Comparison of ENCODE assay signal across 18 mouse cellular contexts in the genomic region with DNA sequence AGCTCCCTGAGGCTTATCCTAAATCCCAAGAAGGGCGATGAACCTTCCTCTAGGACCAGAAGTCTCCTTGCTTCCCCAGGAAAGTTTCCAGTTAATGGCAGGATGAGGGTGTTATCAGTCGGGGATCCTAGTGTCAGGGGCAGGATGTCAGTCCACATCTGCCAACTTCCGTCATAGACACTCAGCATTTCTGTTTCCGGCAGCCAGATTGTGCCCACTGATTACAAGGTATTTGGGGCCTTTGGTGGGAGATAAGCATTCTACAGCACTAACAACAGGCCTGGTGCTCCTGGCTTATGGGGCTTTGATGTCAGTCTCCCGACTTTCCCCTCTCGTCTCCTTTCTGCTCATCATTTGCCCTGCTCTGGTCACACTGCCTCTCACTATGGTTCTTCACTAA. TPM values are rescaled to one million over a fixed set of nuclear protein-coding genes. Genes with fewer than 3 reads are reported as not detected.
DNase-seq lines count a peak whose midpoint lies in the region; ATAC-seq and TF ChIP-seq lines count a peak whose summit lies in the region.
"Had no signal": no experiment of that assay in that cellular context is flagged by ENCODE, and none has a peak within 500 bp of the region (broad histone marks: within the 10 kb centered on the region; RNA-seq: fewer than 3 reads in every experiment).

No protein-coding gene starts in this region.

- H3K36me3 ChIP-seq in lung, postnatal 0 days (ENCODE audit: insufficient read depth, low read length) = no peaks in the 10 kb centered on the region
- H3K36me3 ChIP-seq in liver, embryonic 11.5 days (ENCODE audit: control insufficient read depth, insufficient read depth, low read length) = no peaks in the 10 kb centered on the region
- no peaks in the 10 kb centered on the region for H3K36me3 ChIP-seq in hindbrain, postnatal 0 days (ENCODE audit: insufficient read depth, low read length)
- H3K36me3 ChIP-seq: embryonic facial prominence, embryonic 10.5 days; forebrain, embryonic 12.5 days; hindbrain, embryonic 15.5 days; midbrain, embryonic 10.5 days had no signal

- no peak for TF ChIP-seq POLR2A in lung, adult 2 months (IDR thresholded peaks at IDR 0.05; ENCODE audit: borderline replicate concordance, extremely low read depth, low read depth, low read length)

- TF ChIP-seq EP300 in lung, postnatal 0 days (IDR thresholded peaks at IDR 0.05) = peak; percentile 81

- H3K4me3 ChIP-seq in lung, postnatal 0 days (ENCODE audit: low read depth, low read length) = no peak overlapping the region
- no peak overlapping the region for H3K4me3 ChIP-seq in lung, adult 2 months (replicated peaks; ENCODE audit: extremely low read depth, low read depth, low read length)
- no peak overlapping the region for H3K4me3 ChIP-seq in liver, embryonic 11.5 days (ENCODE audit: low read depth, low read length)
- no peak overlapping the region for H3K4me3 ChIP-seq in hindbrain, postnatal 0 days (ENCODE audit: low read length)
- H3K4me3 ChIP-seq: embryonic facial prominence, embryonic 10.5 days; forebrain, embryonic 12.5 days; hindbrain, embryonic 15.5 days; midbrain, embryonic 10.5 days had no signal

- WGBS in lung, postnatal 0 days = 52% methylated on average over 6 of the region's 6 CpGs
- WGBS in lung, adult 2 months = 62% methylated on average over 6 of the region's 6 CpGs
- 32% methylated on average over 6 of the region's 6 CpGs for WGBS in liver, embryonic 11.5 days
- WGBS in hindbrain, postnatal 0 days = 90% methylated on average over 6 of the region's 6 CpGs

- no peak overlapping the region for H3K9ac ChIP-seq in lung, postnatal 0 days (replicated peaks; ENCODE audit: low read depth)
- no peak overlapping the region for H3K9ac ChIP-seq in liver, embryonic 11.5 days (ENCODE audit: low read depth, low read length)
- no peak overlapping the region for H3K9ac ChIP-seq in hindbrain, postnatal 0 days (replicated peaks; ENCODE audit: low read length)
- H3K9ac ChIP-seq: forebrain, embryonic 12.5 days; hindbrain, embryonic 15.5 days had no signal

- H3K27ac ChIP-seq in lung, postnatal 0 days (ENCODE audit: low read length) = no peak overlapping the region
- H3K27ac ChIP-seq in liver, embryonic 11.5 days (ENCODE audit: low read depth, low read length) = no peak overlapping the region
- no peak overlapping the region for H3K27ac ChIP-seq in hindbrain, postnatal 0 days
- H3K27ac ChIP-seq: embryonic facial prominence, embryonic 10.5 days; forebrain, embryonic 12.5 days; hindbrain, embryonic 15.5 days; midbrain, embryonic 10.5 days; stomach, postnatal 0 days had no signal

- H3K27me3 ChIP-seq in lung, postnatal 0 days (replicated peaks; ENCODE audit: insufficient read depth, low read length) = no peaks in the 10 kb centered on the region
- no peaks in the 10 kb centered on the region for H3K27me3 ChIP-seq in liver, embryonic 11.5 days (replicated peaks; ENCODE audit: control insufficient read depth, insufficient read depth, low read length)
- H3K27me3 ChIP-seq in hindbrain, postnatal 0 days (ENCODE audit: insufficient read depth, low read length) = no peaks in the 10 kb centered on the region
- H3K27me3 ChIP-seq: forebrain, embryonic 12.5 days; hindbrain, embryonic 15.5 days had no signal

- H3K9me3 ChIP-seq in lung, postnatal 0 days (ENCODE audit: low read length) = no peaks in the 10 kb centered on the region
- H3K9me3 ChIP-seq in liver, embryonic 11.5 days (ENCODE audit: control insufficient read depth, low read length) = no peaks in the 10 kb centered on the region
- 0 out of 2 replicates have a peak, but pooled peaks cover 7% of the 10 kb centered on the region for H3K9me3 ChIP-seq in hindbrain, postnatal 0 days (ENCODE audit: low read length)
- H3K9me3 ChIP-seq: hindbrain, embryonic 15.5 days had no signal

- peak; percentile 41 for ATAC-seq in lung, postnatal 0 days
- ATAC-seq in liver, embryonic 11.5 days (replicated peaks; ENCODE audit: low FRiP score) = 0 out of 2 replicates have a peak, but pooled peaks have one; percentile 39
- ATAC-seq in inflammation-experienced regulatory T-cells, adult 6 months = no peak
- ATAC-seq in hindbrain, postnatal 0 days = no peak

- TF ChIP-seq CTCF in lung, postnatal 0 days (IDR thresholded peaks at IDR 0.05) = no peak
- no peak for TF ChIP-seq CTCF in lung, adult 2 months (IDR thresholded peaks at IDR 0.05; ENCODE audit: insufficient read depth, low read length)
- no peak for TF ChIP-seq CTCF in hindbrain, postnatal 0 days (IDR thresholded peaks at IDR 0.05; ENCODE audit: low read depth)

- H3K4me1 ChIP-seq in lung, postnatal 0 days (ENCODE audit: insufficient read depth, low read depth, low read length) = peaks cover 8% of the 10 kb centered on the region; the same call in 1 of the 2 replicates
- H3K4me1 ChIP-seq in lung, adult 2 months (ENCODE audit: control insufficient read depth, insufficient read depth, low read length) = no peaks in the 10 kb centered on the region; the same call in 1 of the 2 replicates
- peaks cover 8% of the 10 kb centered on the region for H3K4me1 ChIP-seq in liver, embryonic 11.5 days (replicated peaks; ENCODE audit: control insufficient read depth, insufficient read depth, low read length)
- H3K4me1 ChIP-seq in hindbrain, postnatal 0 days (ENCODE audit: insufficient read depth, low read length) = no peaks in the 10 kb centered on the region
- H3K4me1 ChIP-seq: embryonic facial prominence, embryonic 10.5 days; forebrain, embryonic 12.5 days; hindbrain, embryonic 15.5 days; midbrain, embryonic 10.5 days had no signal

- H3K4me2 ChIP-seq in lung, postnatal 0 days (replicated peaks; ENCODE audit: low read depth, low read length) = no peak overlapping the region
- peak overlapping the region; percentile 22 for H3K4me2 ChIP-seq in liver, embryonic 11.5 days
- H3K4me2 ChIP-seq in hindbrain, postnatal 0 days (ENCODE audit: low read depth, low read length) = no peak overlapping the region
- H3K4me2 ChIP-seq: forebrain, embryonic 12.5 days; hindbrain, embryonic 15.5 days had no signal

- DNase-seq in lung, postnatal 0 days (ENCODE audit: low spot score) = peak; percentile 53
- no peak for DNase-seq in lung, adult 2 months
- DNase-seq in liver, embryonic 11.5 days (ENCODE audit: low spot score) = no peak
- peak; percentile 39 for DNase-seq in lung, postnatal 25 days (ENCODE audit: low spot score)
- no peak for DNase-seq in right cerebral cortex, postnatal 25 days
- no peak for DNase-seq in hindbrain, postnatal 0 days (ENCODE audit: low spot score)
- DNase-seq: cerebellum, adult 8-10 months; gastrocnemius, postnatal 10 days; heart, adult 11 months; heart, postnatal 36 days; kidney, adult 18-20 months; retina, postnatal 1 day had no signal

RNA-seq across cellular contexts. Expression of a gene that starts 12.1 kb away (rescaled TPM):
- polyA plus RNA-seq in lung, postnatal 0 days (2015; fragmentation: Nextera tagmentation; extraction: Ambion mirVana) = 38.4 and 38.9 TPM in 2 replicates
- 38.2 and 39.7 TPM in 2 replicates for polyA plus RNA-seq in lung, adult 2 months (2012; rRNA removed)
- 19.6 and 25.3 TPM in 2 replicates for polyA plus RNA-seq in liver, embryonic 11.5 days (2014; fragmentation: Nextera tagmentation; extraction: Ambion mirVana)
- 10 to 100 TPM; 28.6 to 38.2 (median 31.7) TPM for polyA plus RNA-seq in inflammation-experienced regulatory T-cells, adult 6 months (2017; shearing (Covaris generic))
- 9.1 and 12.4 TPM in 2 replicates for total RNA-seq in hindbrain, postnatal 0 days (2014; rRNA removed)
- polyA plus RNA-seq in hindbrain, postnatal 0 days (2015; fragmentation: Nextera tagmentation; extraction: Ambion mirVana) = 8.5 and 9.2 TPM in 2 replicates

Comparison
In these comparisons a context has a peak if more than half of its experiments do, and no peak if none do; other contexts are left out.
1. DNase-seq: peak in lung, postnatal 0 days (single experiment) and lung, postnatal 25 days (single experiment); none in lung, adult 2 months (single experiment), liver, embryonic 11.5 days (single experiment), right cerebral cortex, postnatal 25 days (single experiment) and hindbrain, postnatal 0 days (single experiment).
2. ATAC-seq: peak in lung, postnatal 0 days (single experiment) and liver, embryonic 11.5 days (single experiment); none in inflammation-experienced regulatory T-cells, adult 6 months (single experiment) and hindbrain, postnatal 0 days (single experiment).